Mouse (Mus musculus) frontal cortex, adult 2 months (tissue): ENCODE results near the gene Gm9513. TPM values are rescaled to one million over a fixed set of nuclear protein-coding genes. Genes with fewer than 3 reads are reported as not detected.

Experiments
- DNase-seq, 2 experiments: peaks; one replicate each; pipeline ENCODE4 v3.0.0; 2022; ENCODE audit warnings: low spot score in 1 of 2; ENCODE audit errors: extremely low spot score in 1 of 2
- polyA plus RNA-seq: library from polyadenylated mRNA; depleted of rRNA; stranded (reverse); fragments of >200 nt; gene quantifications from 2 replicates; pipeline ENCODE4 v1.2.3, GENCODE M21; 2012; rRNA removed

Gene Gm9513
- polyA plus RNA-seq, result not detected in 2 replicates

GRCm38 (mm10) chr9:36475338-36475737 lies at the start of gene Gm9513:
Gene Gm9513, plus strand, starts transcription at chr9:36475638.
- DNase-seq, result no peak

GRCm38 (mm10) chr9:36431584-36431983 lies 43.9 kb upstream of the Gm9513 start, which contains the start of gene Gm7257:
Gene Gm7257, plus strand, starts transcription at chr9:36431884.
- no peak for DNase-seq

- peak in 1 of 2 experiments; percentile 11 for DNase-seq
Measured at GRCm38 (mm10) chr9:36435051-36435764, 40.2 kb upstream of the Gm9513 start.

GRCm38 (mm10) chr9:36494501-36495220 lies 19.2 kb downstream of the Gm9513 start:
- DNase-seq, result no peak

GRCm38 (mm10) chr9:36495824-36496223 lies 20.4 kb downstream of the Gm9513 start:
- no peak for DNase-seq

- DNase-seq, result no peak
Measured at GRCm38 (mm10) chr9:36504211-36504610, 28.8 kb downstream of the Gm9513 start.

Other genes starting within 250 kb of the Gm9513 start
- gene Gm7257, start 43.8 kb upstream of the Gm9513 start, polyA plus RNA-seq, result not detected in 2 replicates
- gene Gm5615, start 66.3 kb downstream of the Gm9513 start, polyA plus RNA-seq, result not detected in 2 replicates
- gene Gm17689, start 107.0 kb downstream of the Gm9513 start, polyA plus RNA-seq, result not detected in 2 replicates
- gene A630095E13Rik, start 167.7 kb downstream of the Gm9513 start, polyA plus RNA-seq, result 0.04 TPM in 1 of 2 replicates, not detected in the other
- not detected in 2 replicates for gene Acrv1, start 217.6 kb downstream of the Gm9513 start, polyA plus RNA-seq